Mouse (Mus musculus): ENCODE measurements around the gene Afap1l2.

Gene Afap1l2

GRCm38 (mm10) chr19:57007781-57008710 is at the start of gene Afap1l2:
TSS of gene Afap1l2 (minus strand) at chr19:57008228.
- peak; percentile 11 for DNase-seq

- DNase-seq: no peak
These were observed 49.5 kb upstream of the Afap1l2 start for GRCm38 (mm10) chr19:57057568-57057967.

GRCm38 (mm10) chr19:57055215-57056120 is 47.4 kb upstream of the Afap1l2 start:
- no peak for DNase-seq

- DNase-seq: no peak
These were observed 44.9 kb upstream of the Afap1l2 start for GRCm38 (mm10) chr19:57052959-57053358.

DNA sequence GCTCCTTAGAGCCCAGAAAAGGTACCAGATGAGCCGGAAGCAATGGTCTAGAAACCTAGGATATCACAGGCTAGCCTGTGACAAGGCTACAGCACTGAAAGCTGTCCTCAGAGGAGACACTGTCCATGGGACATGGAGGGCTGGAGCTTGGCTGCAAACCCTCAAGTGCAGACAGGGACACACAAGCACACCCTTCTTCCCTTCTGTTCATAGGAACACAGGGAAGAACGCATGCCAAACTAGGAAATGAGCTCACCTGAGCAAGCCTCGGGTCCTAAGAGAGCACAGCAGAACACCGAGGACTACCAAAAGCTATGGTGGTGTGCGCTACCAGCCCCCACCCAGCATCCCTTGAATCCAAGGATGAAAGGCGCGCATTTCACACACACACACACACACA is 44.0 kb upstream of the Afap1l2 start:
- DNase-seq: no peak

DNA sequence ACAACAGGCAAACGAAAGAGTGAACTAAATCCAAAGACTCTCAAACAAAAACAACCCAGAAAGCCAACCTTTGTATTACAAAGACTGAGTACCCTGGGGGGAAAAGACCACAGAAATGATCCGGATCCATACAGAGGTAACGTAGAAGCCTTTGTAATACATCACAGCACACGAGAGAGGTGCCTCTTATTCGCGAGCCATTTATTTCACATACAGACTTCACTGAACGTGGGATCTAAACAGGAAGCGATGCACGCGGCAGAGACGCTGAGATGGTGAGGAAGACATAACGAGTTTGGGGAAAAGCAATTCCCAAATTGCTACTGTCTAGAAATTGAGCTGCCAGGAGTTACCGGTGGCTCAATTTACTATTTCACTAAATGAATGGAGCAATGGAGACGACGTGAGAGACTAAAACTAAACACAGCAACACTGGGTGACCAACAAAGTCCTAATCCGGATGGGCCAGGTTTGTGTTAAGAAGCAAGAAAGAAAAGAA is 41.6 kb upstream of the Afap1l2 start:
- DNase-seq: no peak

DNA sequence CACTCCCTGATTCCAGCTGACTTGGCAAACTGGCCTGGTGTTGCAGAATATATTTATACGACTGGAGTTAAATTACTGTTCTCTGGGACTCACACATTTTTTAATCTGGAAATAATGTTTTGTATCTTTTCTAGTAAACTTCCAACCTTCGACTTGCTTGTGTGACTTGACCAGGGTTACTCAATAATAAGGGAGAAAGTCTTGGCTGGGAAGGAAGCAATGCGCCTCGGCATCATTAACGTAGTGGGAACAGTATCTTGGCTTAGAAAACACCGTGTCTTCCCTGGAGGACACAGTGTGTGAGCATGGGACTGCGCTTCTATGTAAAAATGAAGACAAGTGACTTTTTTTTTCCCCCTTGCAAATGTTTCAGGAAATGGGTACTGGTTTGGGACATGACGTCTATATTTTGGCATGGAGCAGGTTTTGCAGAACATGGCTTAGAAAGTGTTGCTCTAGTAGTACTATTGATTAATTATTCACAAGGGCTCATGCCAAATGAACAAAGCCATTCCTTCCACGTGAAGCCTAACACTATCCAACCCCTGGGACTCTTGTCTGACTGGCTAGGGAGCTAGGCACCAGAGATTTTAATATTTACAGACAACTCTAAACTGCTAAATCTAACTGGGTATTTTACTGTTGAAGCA is 39.8 kb upstream of the Afap1l2 start:
- DNase-seq: no peak

GRCm38 (mm10) chr19:57039258-57039657 is 31.2 kb upstream of the Afap1l2 start:
- peak; percentile 28 for DNase-seq

DNA sequence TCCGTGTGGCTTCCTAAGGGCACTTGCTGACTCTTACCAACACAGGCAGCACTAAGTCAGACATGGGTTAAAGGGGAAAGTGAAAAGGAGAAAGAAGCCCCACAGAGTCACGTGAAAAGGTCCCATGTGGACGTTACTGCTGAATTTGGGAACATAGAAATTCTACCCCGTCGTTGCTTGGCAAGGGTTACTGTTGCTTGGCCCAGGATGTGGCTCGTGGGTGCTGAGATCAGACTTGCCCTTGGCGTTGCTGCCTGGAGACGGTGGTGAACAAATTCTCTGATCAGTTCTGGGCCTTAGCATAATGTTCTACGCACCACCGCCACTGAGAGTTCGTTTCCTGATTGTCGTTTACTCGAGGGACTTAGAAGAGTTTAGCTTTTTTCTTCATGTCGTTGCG is 28.8 kb upstream of the Afap1l2 start:
- DNase-seq: no peak

GRCm38 (mm10) chr19:57031582-57031981 is 23.6 kb upstream of the Afap1l2 start:
- peak; percentile 69 for DNase-seq

- no peak for DNase-seq
These were observed 21.4 kb upstream of the Afap1l2 start for GRCm38 (mm10) chr19:57029461-57029860.

DNA sequence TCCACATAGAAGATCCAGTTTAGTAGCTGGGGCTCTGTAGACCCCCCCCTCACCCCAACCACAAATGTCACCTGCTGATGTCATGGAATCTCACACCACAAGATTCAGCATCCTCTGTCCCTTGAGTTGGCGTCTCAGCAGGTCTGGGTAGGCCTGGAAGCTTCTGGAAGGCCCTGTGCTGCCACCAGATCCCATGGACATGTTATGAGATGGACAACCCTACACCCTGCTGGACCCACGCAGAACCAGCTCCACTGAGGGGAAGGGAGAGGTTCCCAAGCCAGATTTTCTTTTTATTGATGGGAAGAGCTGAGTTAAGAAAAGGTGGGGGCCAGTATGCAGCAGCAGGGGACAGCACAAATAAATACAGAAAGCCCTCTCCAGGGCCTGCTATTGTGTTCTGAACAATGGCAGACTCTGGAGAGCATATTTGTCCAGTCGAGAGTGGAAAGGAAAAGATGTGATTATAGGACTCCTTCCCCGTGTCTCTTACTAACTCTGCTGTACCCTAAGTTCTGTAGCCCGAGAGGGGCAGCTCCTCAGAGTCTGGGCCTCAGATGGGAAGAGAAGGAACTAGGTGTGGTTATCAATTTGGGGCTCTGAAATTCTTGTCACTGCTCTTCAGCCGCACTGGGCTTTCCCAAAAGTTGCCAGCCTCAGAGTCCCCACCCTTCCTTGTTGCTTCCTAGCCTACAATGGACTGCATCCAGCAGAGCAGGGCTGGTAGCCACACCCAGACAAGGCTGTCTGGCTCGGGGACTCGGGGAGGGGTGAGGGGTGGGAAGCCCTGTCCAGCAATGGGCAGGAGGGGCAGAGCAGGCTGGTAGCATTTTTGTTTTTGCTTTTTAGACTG is 20.5 kb upstream of the Afap1l2 start:
- DNase-seq: no peak

DNA sequence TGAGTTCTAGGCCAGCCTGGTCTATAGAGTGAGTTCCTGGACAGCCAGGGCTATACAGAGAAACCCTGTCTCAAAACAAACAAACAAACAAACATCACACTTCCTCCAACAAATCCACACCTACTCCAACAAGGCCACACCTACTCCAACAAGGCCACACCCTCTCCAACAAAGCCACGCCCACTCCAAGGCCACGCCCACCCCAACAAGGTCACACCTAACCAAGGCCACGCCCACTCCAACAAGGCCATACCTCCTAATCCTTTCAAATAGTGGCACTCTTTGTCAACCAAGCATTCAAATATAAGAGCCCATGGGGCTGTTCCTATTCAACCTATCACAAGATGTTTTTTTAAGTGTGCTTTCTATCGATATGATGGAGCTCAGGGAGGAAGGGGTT is 18.5 kb upstream of the Afap1l2 start:
- no peak for DNase-seq

DNA sequence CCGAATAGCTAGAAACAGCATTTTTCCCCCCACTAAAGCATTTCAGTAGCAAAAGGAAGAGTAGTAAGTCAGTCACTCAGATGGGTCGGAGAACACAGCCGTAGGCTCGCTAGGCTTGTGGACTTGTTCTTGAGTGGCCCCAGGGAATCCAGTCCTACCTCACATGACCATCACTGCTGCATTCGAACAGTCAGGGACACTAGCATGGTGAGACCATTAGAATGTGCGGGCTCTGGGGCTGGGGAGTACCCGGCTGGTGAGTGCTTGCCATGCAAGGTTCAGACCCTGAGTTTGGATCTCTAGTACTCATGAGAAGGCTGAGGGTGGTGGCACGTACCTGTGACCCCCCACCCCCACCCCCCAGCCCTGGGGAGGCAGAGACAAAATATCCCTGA is 9.8 kb upstream of the Afap1l2 start:
- DNase-seq: no peak

DNA sequence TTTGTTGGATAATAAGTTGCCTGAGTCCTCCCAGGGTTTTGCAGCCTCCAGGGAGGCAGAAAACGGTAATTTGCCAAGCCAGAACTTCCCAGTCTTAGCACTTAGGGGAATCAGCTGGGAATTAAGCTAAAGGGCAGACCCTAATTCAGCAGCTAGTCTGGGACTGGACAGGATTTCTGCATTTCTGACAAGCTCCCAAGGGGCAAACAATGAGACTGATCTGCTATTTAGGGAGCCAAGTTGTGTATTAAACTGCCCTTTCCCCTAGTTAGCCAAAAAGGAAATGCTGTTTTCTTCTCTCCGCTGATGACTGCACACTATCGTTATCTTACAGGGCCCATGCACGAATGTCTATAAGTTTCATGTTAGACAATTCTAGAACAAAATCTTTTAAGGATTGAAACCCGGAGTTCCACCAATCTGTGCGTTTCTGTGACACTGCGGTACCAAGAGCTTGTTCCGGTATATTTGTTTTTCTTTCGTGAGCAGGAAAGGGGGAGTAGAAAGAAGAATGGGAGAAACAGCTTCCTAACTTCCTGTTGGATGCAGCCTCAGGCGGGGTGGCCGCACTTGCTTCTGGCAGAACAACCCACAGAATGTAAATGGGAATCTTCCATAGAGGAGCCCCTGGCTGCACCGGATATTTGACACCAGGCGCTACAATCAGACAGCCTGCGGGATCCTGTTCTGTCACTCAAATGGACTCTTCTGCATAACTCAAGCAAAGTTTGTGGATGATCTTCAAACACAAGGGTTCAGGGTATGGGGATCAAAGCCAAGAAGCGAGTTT is 9.2 kb upstream of the Afap1l2 start:
- no peak for DNase-seq

- no peak for DNase-seq
These were observed 6.8 kb upstream of the Afap1l2 start for GRCm38 (mm10) chr19:57014808-57015207.

- no peak for DNase-seq
These were observed 5.2 kb upstream of the Afap1l2 start for GRCm38 (mm10) chr19:57013271-57013677.

GRCm38 (mm10) chr19:57012068-57012467 is 4.0 kb upstream of the Afap1l2 start:
- no peak for DNase-seq

- DNase-seq: no peak
These were observed 2.0 kb upstream of the Afap1l2 start for GRCm38 (mm10) chr19:57010064-57010463.

DNA sequence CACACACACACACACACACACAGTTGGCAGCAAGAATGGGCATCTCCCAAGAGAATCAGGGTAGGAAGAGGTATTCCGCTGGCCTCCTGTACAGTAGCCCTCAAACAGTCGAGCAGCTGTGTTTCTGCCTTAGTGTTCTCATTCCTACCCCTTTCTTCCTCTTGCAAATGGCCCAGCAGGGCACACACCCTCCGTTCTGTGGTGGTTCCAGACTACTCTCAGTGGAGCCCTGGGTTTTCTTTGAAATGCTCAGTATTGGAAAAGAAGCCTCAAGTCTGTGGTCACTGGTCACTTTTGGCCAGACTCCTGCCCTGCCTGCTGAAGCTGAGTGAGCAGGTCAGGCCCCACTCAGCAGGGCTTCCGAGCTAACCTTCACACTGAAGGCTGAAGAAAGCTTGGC is 1.6 kb upstream of the Afap1l2 start:
- no peak for DNase-seq

DNA sequence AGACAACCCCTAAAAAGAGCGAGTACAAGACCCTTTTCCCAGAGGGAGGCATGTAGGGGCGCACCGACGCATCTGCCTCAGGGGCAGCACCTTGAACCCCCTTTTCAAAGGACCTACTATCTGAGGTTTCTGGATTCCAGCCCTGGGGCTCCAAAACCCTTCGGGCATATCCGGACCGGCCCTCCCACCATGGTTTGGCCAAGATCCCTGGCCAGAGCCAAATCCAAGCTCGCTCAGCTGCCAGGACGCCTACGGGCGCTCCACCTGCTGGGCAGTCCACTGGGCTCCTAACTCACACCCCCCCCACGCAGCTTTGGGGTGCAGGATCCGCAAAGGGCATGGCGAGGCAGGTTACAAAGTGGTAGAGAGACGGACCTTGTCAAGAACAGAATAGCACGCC is 737 bp downstream of the Afap1l2 start:
- DNase-seq: no peak

Data from thymus, postnatal 14 days (tissue).